Mouse (Mus musculus): ENCODE measurements around the gene Afm. TPM values are rescaled to one million over a fixed set of nuclear protein-coding genes. Genes with fewer than 3 reads are reported as not detected.

Gene Afm
- total RNA-seq (2014; rRNA removed), result not detected in 2 replicates
- polyA plus RNA-seq (2015; fragmentation: Nextera tagmentation; extraction: Ambion mirVana), result not detected in 2 replicates

- Histone ChIP-seq H3K4me1 (ENCODE audit: insufficient read depth) (no peaks in the 10 kb centered on the region), H3K27me3 (ENCODE audit: insufficient read depth, low read length) (no peaks in the 10 kb centered on the region), H3K9ac (no peak within 1 kb of the TSS), H3K4me3 (ENCODE audit: low read depth, low read length) (no peak within 1 kb of the TSS), H3K27ac (ENCODE audit: low read depth, low read length) (no peak within 1 kb of the TSS), H3K9me3 (ENCODE audit: low read length) (no peaks in the 10 kb centered on the region), H3K4me2 (ENCODE audit: low read depth) (no peak within 1 kb of the TSS), H3K36me3 (ENCODE audit: insufficient read depth) (no peaks in the 10 kb centered on the region)
- no peak for ATAC-seq
- WGBS, result 91% methylated on average over 6 of the region's 6 CpGs
- no peak for DNase-seq
- no peak for TF ChIP-seq CTCF (IDR thresholded peaks at IDR 0.05; ENCODE audit: low read depth)
Measured at GRCm38 (mm10) chr5:90518356-90519100, at the start of gene Afm. Gene Afm (plus strand): TSS chr5:90518932.

DNA sequence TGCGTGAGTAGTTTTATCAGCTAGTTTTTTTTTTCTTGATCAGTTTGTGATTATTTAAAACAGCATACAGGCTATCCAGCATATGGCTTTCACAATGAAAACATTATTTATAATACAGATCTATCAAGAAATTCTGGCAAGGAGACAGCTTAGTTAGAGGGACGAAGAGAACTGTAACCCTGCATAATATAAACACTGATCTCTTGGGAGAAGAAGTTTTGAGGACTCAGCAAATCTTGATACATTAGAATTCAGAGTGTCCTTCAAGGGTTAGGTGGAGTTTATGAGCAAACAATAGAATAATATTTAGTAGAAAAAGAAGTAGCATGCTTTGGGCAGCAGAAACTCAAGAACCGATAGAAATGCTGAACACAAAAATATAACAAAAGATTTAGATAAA is 47.9 kb upstream of the Afm start:
- H3K9ac ChIP-seq, result no peak overlapping the region
- DNase-seq, result no peak
- H3K4me3 ChIP-seq (ENCODE audit: low read depth, low read length), result no peak overlapping the region
- H3K27me3 ChIP-seq (ENCODE audit: insufficient read depth, low read length), result no peaks in the 10 kb centered on the region
- no peaks in the 10 kb centered on the region for H3K9me3 ChIP-seq (ENCODE audit: low read length)
- H3K27ac ChIP-seq (ENCODE audit: low read depth, low read length), result no peak overlapping the region
- TF ChIP-seq CTCF (IDR thresholded peaks at IDR 0.05; ENCODE audit: low read depth), result no peak
- 91% methylated on average over 3 of the region's 3 CpGs for WGBS
- ATAC-seq, result no peak
- H3K4me2 ChIP-seq (ENCODE audit: low read depth), result no peak overlapping the region
- no peaks in the 10 kb centered on the region for H3K36me3 ChIP-seq (ENCODE audit: insufficient read depth)
- H3K4me1 ChIP-seq (ENCODE audit: insufficient read depth), result no peaks in the 10 kb centered on the region

- no peaks in the 10 kb centered on the region for H3K9me3 ChIP-seq (ENCODE audit: low read length)
- 94% methylated on average over 4 of the region's 4 CpGs for WGBS
- no peak for ATAC-seq
Measured at GRCm38 (mm10) chr5:90473902-90474301, 44.8 kb upstream of the Afm start.

GRCm38 (mm10) chr5:90474369-90474768 is 44.4 kb upstream of the Afm start:
- TF ChIP-seq CTCF (IDR thresholded peaks at IDR 0.05; ENCODE audit: low read depth), result no peak
- no peaks in the 10 kb centered on the region for H3K36me3 ChIP-seq (ENCODE audit: insufficient read depth)
- H3K4me3 ChIP-seq (ENCODE audit: low read depth, low read length), result no peak overlapping the region
- H3K27me3 ChIP-seq (ENCODE audit: insufficient read depth, low read length), result no peaks in the 10 kb centered on the region
- 94% methylated on average over 5 of the region's 5 CpGs for WGBS
- no peak overlapping the region for H3K9ac ChIP-seq
- H3K27ac ChIP-seq (ENCODE audit: low read depth, low read length), result no peak overlapping the region
- H3K4me1 ChIP-seq (ENCODE audit: insufficient read depth), result no peaks in the 10 kb centered on the region
- H3K9me3 ChIP-seq (ENCODE audit: low read length), result no peaks in the 10 kb centered on the region
- H3K4me2 ChIP-seq (ENCODE audit: low read depth), result no peak overlapping the region
- ATAC-seq (no peak), DNase-seq (no peak)

More at GRCm38 (mm10) chr5:90473902-90474301, 44.8 kb upstream of the Afm start:
- no peak overlapping the region for H3K9ac ChIP-seq
- H3K27ac ChIP-seq (ENCODE audit: low read depth, low read length), result no peak overlapping the region
- no peak for DNase-seq
- no peaks in the 10 kb centered on the region for H3K4me1 ChIP-seq (ENCODE audit: insufficient read depth)
- H3K4me3 ChIP-seq (ENCODE audit: low read depth, low read length), result no peak overlapping the region
- H3K36me3 ChIP-seq (ENCODE audit: insufficient read depth), result no peaks in the 10 kb centered on the region
- no peak overlapping the region for H3K4me2 ChIP-seq (ENCODE audit: low read depth)
- H3K27me3 ChIP-seq (ENCODE audit: insufficient read depth, low read length), result no peaks in the 10 kb centered on the region
- TF ChIP-seq CTCF (IDR thresholded peaks at IDR 0.05; ENCODE audit: low read depth), result no peak

DNA sequence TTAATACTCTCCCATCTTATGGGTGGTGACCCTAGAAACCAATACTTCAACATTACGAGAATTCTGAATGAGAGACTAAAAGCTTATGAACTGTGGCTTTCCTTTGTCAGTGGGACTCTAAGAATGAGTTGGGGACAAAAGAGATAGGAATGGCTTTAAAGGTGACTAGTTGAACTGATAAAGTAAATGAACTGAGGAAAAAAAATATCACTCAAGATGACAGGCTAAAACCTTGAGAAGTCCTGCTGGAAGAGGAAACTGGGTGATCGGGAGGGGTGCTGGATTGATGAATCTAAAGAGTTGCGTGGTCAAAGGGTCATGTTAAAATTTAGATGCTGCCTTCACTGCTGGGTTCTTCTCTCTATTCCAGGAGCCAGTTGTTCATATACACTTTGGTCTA is 42.0 kb upstream of the Afm start:
- no peak overlapping the region for H3K9ac ChIP-seq
- no peak for TF ChIP-seq CTCF (IDR thresholded peaks at IDR 0.05; ENCODE audit: low read depth)
- ATAC-seq (no peak), DNase-seq (no peak)
- H3K36me3 ChIP-seq (ENCODE audit: insufficient read depth), result no peaks in the 10 kb centered on the region
- H3K4me2 ChIP-seq (ENCODE audit: low read depth), result no peak overlapping the region
- no peak overlapping the region for H3K4me3 ChIP-seq (ENCODE audit: low read depth, low read length)
- no peaks in the 10 kb centered on the region for H3K9me3 ChIP-seq (ENCODE audit: low read length)
- no peaks in the 10 kb centered on the region for H3K27me3 ChIP-seq (ENCODE audit: insufficient read depth, low read length)
- no peak overlapping the region for H3K27ac ChIP-seq (ENCODE audit: low read depth, low read length)
- 94% methylated on average over 3 of the region's 3 CpGs for WGBS
- H3K4me1 ChIP-seq (ENCODE audit: insufficient read depth), result no peaks in the 10 kb centered on the region

- ATAC-seq (no peak), DNase-seq (no peak)
- no peak overlapping the region for H3K9ac ChIP-seq
- no peaks in the 10 kb centered on the region for H3K4me1 ChIP-seq (ENCODE audit: insufficient read depth)
- H3K4me3 ChIP-seq (ENCODE audit: low read depth, low read length), result no peak overlapping the region
- TF ChIP-seq CTCF (IDR thresholded peaks at IDR 0.05; ENCODE audit: low read depth), result no peak
- H3K27ac ChIP-seq (ENCODE audit: low read depth, low read length), result no peak overlapping the region
- H3K27me3 ChIP-seq (ENCODE audit: insufficient read depth, low read length), result no peaks in the 10 kb centered on the region
- H3K36me3 ChIP-seq (ENCODE audit: insufficient read depth), result no peaks in the 10 kb centered on the region
- H3K9me3 ChIP-seq (ENCODE audit: low read length), result no peaks in the 10 kb centered on the region
- no peak overlapping the region for H3K4me2 ChIP-seq (ENCODE audit: low read depth)
- 76% methylated on average over 7 of the region's 7 CpGs for WGBS
Measured at GRCm38 (mm10) chr5:90477308-90478140, 41.2 kb upstream of the Afm start.

DNA sequence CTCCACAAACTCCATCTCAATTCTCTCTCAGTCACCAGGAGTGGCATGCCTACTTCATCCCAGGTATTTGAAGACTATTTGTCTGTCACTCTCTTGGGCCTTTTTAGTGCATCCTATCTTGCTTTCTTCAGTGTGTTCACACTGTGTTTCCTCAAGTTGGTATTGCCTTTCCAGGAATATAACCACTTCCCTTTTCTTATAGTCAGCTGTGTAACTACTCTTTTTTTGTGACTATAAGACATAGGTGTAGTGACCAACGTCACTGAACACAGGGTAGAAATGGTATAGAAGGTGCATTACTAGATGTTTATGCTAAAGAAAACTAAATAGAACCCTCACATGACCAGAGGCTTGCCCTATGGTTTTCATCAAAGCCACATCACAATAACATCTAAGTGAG is 39.8 kb upstream of the Afm start:
- Histone ChIP-seq H3K4me3 (ENCODE audit: low read depth, low read length) (no peak overlapping the region), H3K9ac (no peak overlapping the region), H3K27ac (ENCODE audit: low read depth, low read length) (no peak overlapping the region), H3K4me2 (ENCODE audit: low read depth) (no peak overlapping the region), H3K27me3 (ENCODE audit: insufficient read depth, low read length) (no peaks in the 10 kb centered on the region), H3K9me3 (ENCODE audit: low read length) (no peaks in the 10 kb centered on the region), H3K4me1 (ENCODE audit: insufficient read depth) (no peaks in the 10 kb centered on the region), H3K36me3 (ENCODE audit: insufficient read depth) (no peaks in the 10 kb centered on the region)
- ATAC-seq, result no peak
- DNase-seq, result no peak
- TF ChIP-seq CTCF (IDR thresholded peaks at IDR 0.05; ENCODE audit: low read depth), result no peak
- WGBS, result 89% methylated on average over 1 of the region's 1 CpGs

Measured in forebrain, postnatal 0 days (tissue).